Mouse (Mus musculus): Measurements from ENCODE around the gene Kdm6a. TPM values are rescaled to one million over a fixed set of nuclear protein-coding genes. Genes with fewer than 3 reads are reported as not detected.

The Kdm6a gene
- polyA plus RNA-seq (2012; rRNA removed), result 14.2 and 21.1 TPM in 2 replicates

GRCm38 (mm10) chrX:18162192-18162857 lies at the start of gene Kdm6a:
Kdm6a (plus strand) TSS chrX:18162575.
- DNase-seq (ENCODE audit: low read depth), result peak; percentile 50

GRCm38 (mm10) chrX:18145557-18145956 lies 16.8 kb upstream of the Kdm6a start, which contains the start of gene Dusp21:
Dusp21 (plus strand) TSS chrX:18145857.
- no peak for DNase-seq (ENCODE audit: low read depth)

- DNase-seq (ENCODE audit: low read depth), result no peak
Observed at GRCm38 (mm10) chrX:18160734-18161442, 1.5 kb upstream of the Kdm6a start.

GRCm38 (mm10) chrX:18161796-18162191 lies 581 bp upstream of the Kdm6a start:
- DNase-seq (ENCODE audit: low read depth), result no peak

- no peak for DNase-seq (ENCODE audit: low read depth)
Observed at GRCm38 (mm10) chrX:18162861-18163731, 721 bp downstream of the Kdm6a start.

- DNase-seq (ENCODE audit: low read depth), result no peak
Observed at GRCm38 (mm10) chrX:18163917-18164624, 1.7 kb downstream of the Kdm6a start.

- no peak for DNase-seq (ENCODE audit: low read depth)
Observed at GRCm38 (mm10) chrX:18165121-18165520, 2.7 kb downstream of the Kdm6a start.

GRCm38 (mm10) chrX:18166961-18167360 lies 4.6 kb downstream of the Kdm6a start:
- DNase-seq (ENCODE audit: low read depth), result no peak

- DNase-seq (ENCODE audit: low read depth), result no peak
Observed at GRCm38 (mm10) chrX:18168940-18169339, 6.6 kb downstream of the Kdm6a start.

GRCm38 (mm10) chrX:18174831-18175230 lies 12.5 kb downstream of the Kdm6a start:
- no peak for DNase-seq (ENCODE audit: low read depth)

- no peak for DNase-seq (ENCODE audit: low read depth)
Observed at GRCm38 (mm10) chrX:18177803-18178202, 15.4 kb downstream of the Kdm6a start.

- no peak for DNase-seq (ENCODE audit: low read depth)
Observed at GRCm38 (mm10) chrX:18179492-18179891, 17.1 kb downstream of the Kdm6a start.

- DNase-seq (ENCODE audit: low read depth), result no peak
Observed at GRCm38 (mm10) chrX:18187203-18187602, 24.8 kb downstream of the Kdm6a start.

- no peak for DNase-seq (ENCODE audit: low read depth)
Observed at GRCm38 (mm10) chrX:18188293-18188692, 25.9 kb downstream of the Kdm6a start.

- DNase-seq (ENCODE audit: low read depth), result no peak
Observed at GRCm38 (mm10) chrX:18239572-18239971, 77.2 kb downstream of the Kdm6a start.

- no peak for DNase-seq (ENCODE audit: low read depth)
Observed at GRCm38 (mm10) chrX:18250621-18251020, 88.2 kb downstream of the Kdm6a start.

- peak; percentile 10 for DNase-seq (ENCODE audit: low read depth)
Observed at GRCm38 (mm10) chrX:18254767-18255166, 92.4 kb downstream of the Kdm6a start.

- DNase-seq (ENCODE audit: low read depth), result no peak
Observed at GRCm38 (mm10) chrX:18258238-18258809, 95.9 kb downstream of the Kdm6a start.

- no peak for DNase-seq (ENCODE audit: low read depth)
Observed at GRCm38 (mm10) chrX:18278561-18278960, 116.2 kb downstream of the Kdm6a start.

- no peak for DNase-seq (ENCODE audit: low read depth)
Observed at GRCm38 (mm10) chrX:18280134-18280533, 117.8 kb downstream of the Kdm6a start.

Measured in gonadal fat pad, adult 2 months (tissue).